Mouse (Mus musculus) G1E (cell line): ENCODE results near the gene C87499.

Experiments
- CTCF ChIP-seq: IDR thresholded peaks from 2 replicates; pipeline ENCODE4 v1.5.1; 2012; ENCODE audit warnings: low read depth, low read length, inconsistent platforms, mixed read lengths
- GATA1 ChIP-seq: IDR thresholded peaks from 2 replicates; pipeline ENCODE4 v1.6.1; 2012; ENCODE audit warnings: borderline replicate concordance, low read length, inconsistent platforms, mixed read lengths
- GATA2 ChIP-seq: IDR thresholded peaks from 2 replicates; pipeline ENCODE4 v1.6.1; 2012; ENCODE audit warnings: low read depth, low read length, inconsistent platforms, borderline replicate concordance
- POLR2AphosphoS5 ChIP-seq: IDR thresholded peaks from 2 replicates; pipeline ENCODE4 v1.6.1; 2012; ENCODE audit warnings: low read depth, low read length, inconsistent platforms; ENCODE audit not compliant: insufficient replicate concordance
- TAL1 ChIP-seq: conservative IDR thresholded peaks from 2 replicates; pipeline ENCODE4 v1.6.1; 2012; ENCODE audit warnings: low read depth, low read length, inconsistent platforms, mixed read lengths

DNA sequence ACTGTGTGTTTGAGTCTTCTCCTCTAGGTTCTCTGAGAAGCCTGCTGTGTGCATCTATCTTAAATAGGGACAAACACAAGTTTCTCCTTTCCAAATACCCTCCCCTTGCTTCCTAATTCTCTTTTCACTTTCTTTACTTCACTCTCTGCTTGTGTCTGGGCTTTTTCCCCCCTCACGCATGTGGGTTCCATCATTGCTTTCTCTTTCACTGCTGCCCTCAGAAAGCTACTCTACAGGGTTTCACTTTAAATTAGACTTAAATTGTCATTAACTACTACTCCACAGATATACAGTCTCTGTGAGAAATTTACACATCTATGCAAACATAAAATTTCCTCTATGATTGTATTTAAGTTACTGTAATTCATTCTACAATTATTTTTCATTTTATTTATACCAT, 49.6 kb upstream of the C87499 start, which contains the start of gene Ifna2:
- TF ChIP-seq CTCF (no peak), GATA1 (no peak), POLR2AphosphoS5 (no peak), TAL1 (no peak), GATA2 (no peak)
